Mouse (Mus musculus) lung, embryonic 14.5 days (tissue): Measurements from ENCODE around the gene Drc1. TPM values are rescaled to one million over a fixed set of nuclear protein-coding genes. Genes with fewer than 3 reads are reported as not detected.

Source experiments
- ATAC-seq: fragments of 200-750 bp; cut with Nextera tagmentation; 2 replicates; pipeline ENCODE4 v1.8.0; 2017; ENCODE audit warnings: mild to moderate bottlenecking, moderate TSS enrichment, moderate library complexity; ENCODE audit not compliant: insufficient read depth
- DNase-seq: peaks from one replicate; pipeline ENCODE4 v3.0.0-alpha.2; 2015
- H3K27ac ChIP-seq: fragments of 300-500 bp; sonication (generic); 2 replicates; pipeline ENCODE4 v1.5.1; 2014; ENCODE audit warnings: low read depth, mild to moderate bottlenecking, moderate library complexity
- H3K27me3 ChIP-seq: fragments of 300-500 bp; sonication (generic); 2 replicates; pipeline ENCODE4 v1.6.1; 2014; ENCODE audit warnings: low read length, control low read depth; ENCODE audit not compliant: insufficient read depth
- H3K36me3 ChIP-seq: fragments of 300-500 bp; sonication (generic); 2 replicates; pipeline ENCODE4 v1.6.1; 2014; ENCODE audit warnings: control low read depth; ENCODE audit not compliant: insufficient read depth
- H3K4me1 ChIP-seq: fragments of 300-500 bp; sonication (generic); 2 replicates; pipeline ENCODE4 v1.6.1; 2014; ENCODE audit warnings: antibody characterized with exemption, control low read depth; ENCODE audit not compliant: insufficient read depth
- H3K4me2 ChIP-seq: fragments of 300-500 bp; sonication (generic); 2 replicates; pipeline ENCODE4 v1.6.1; 2014; ENCODE audit warnings: mild to moderate bottlenecking
- H3K4me3 ChIP-seq: fragments of 300-500 bp; sonication (generic); 2 replicates; pipeline ENCODE4 v1.5.1; 2014; ENCODE audit warnings: low read depth, low read length
- H3K9ac ChIP-seq: fragments of 300-500 bp; sonication (generic); 2 replicates; pipeline ENCODE4 v1.6.1; 2014
- H3K9me3 ChIP-seq: fragments of 300-500 bp; sonication (generic); 2 replicates; pipeline ENCODE4 v1.6.1; 2016; ENCODE audit warnings: low read depth, low read length, control low read depth
- CTCF ChIP-seq: IDR thresholded peaks from 2 replicates; pipeline ENCODE4 v1.5.1; 2016; ENCODE audit warnings: antibody characterized with exemption, low read depth
- WGBS: fragments of 180-500 bp; shearing (Covaris S2); extraction: QIAGEN DNeasy Blood & Tissue Kit; methylation state at CpG from one replicate; pipeline ENCODE4 v1.1.7; 2014; 5-methylcytosine and 5-hydroxymethylcytosine counted together
- polyA plus RNA-seq: library from polyadenylated mRNA; unstranded; fragments of >200 nt; fragmentation: Nextera tagmentation; extraction: Ambion mirVana; gene quantifications from 2 replicates; pipeline ENCODE4 v1.2.1, GENCODE M21; 2014

Drc1 gene
- polyA plus RNA-seq, 1 experiment from 2014 or later, result 0.46 TPM

DNA sequence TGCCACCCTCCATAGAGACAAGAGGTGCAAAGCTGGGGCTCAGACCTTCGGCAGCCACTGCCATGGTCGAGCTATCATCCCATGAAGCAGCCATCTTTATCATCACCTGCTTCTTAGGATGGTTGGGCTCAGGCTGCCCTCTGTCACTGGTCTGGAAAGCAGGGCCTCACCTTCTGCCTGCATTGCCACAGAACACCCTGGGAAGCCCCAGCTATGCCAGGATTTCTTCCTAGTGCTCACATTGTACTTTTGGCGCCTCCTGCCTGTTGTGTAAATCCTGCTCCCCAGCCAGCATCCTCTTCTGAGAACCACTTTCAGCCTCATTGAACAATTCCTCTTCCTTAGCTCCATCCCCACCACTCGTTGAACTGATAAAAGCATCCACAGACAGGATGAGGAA lies 134.7 kb downstream of the Drc1 start:
- DNase-seq (no peak), ATAC-seq (no peak)
- Histone ChIP-seq H3K4me2 (no peak overlapping the region), H3K9ac (no peak overlapping the region), H3K4me1 (no peaks in the 10 kb centered on the region), H3K36me3 (no peaks in the 10 kb centered on the region), H3K27ac (no peak overlapping the region), H3K9me3 (no peaks in the 10 kb centered on the region), H3K4me3 (no peak overlapping the region), H3K27me3 (no peaks in the 10 kb centered on the region)
- TF ChIP-seq CTCF, result no peak
- WGBS, result 67% methylated on average over 4 of the region's 4 CpGs

Other genes with a start within 250 kb of the Drc1 start
- gene Tyms, start 207.8 kb upstream of the Drc1 start, polyA plus RNA-seq, result 343 and 362 TPM in 2 replicates
- 0.39 and 0.49 TPM in 2 replicates for gene Garem2, start 176.2 kb upstream of the Drc1 start, polyA plus RNA-seq
- not detected in 2 replicates for gene 3110082J24Rik, start 175.3 kb upstream of the Drc1 start, polyA plus RNA-seq
- gene Hadha, start 126.2 kb upstream of the Drc1 start, polyA plus RNA-seq, result 118 and 124 TPM in 2 replicates
- gene Hadhb, start 126.1 kb upstream of the Drc1 start, polyA plus RNA-seq, result 124 and 128 TPM in 2 replicates
- 0.11 and 0.20 TPM in 2 replicates for gene Adgrf3, start 75.7 kb upstream of the Drc1 start, polyA plus RNA-seq
- 18.9 and 19.2 TPM in 2 replicates for gene Selenoi, start 48.8 kb upstream of the Drc1 start, polyA plus RNA-seq
- gene Otof, start 180.5 kb downstream of the Drc1 start, polyA plus RNA-seq, result 1.4 and 1.7 TPM in 2 replicates
- not detected in 2 replicates for gene 1700001C02Rik, start 184.7 kb downstream of the Drc1 start, polyA plus RNA-seq